Mouse (Mus musculus) heart, postnatal 36 days (tissue): ENCODE measurements around the gene Stk10. TPM values are rescaled to one million over a fixed set of nuclear protein-coding genes. Genes with fewer than 3 reads are reported as not detected.
"Not testable (repeated sequence)": the region's sequence is repeated elsewhere in the genome, so short reads cannot be mapped to it uniquely, and the experiment has no call there.

ENCODE experiments used
- DNase-seq, 2 experiments: peaks; one replicate each; pipeline ENCODE4 v3.0.0; 2021 to 2022
- intact Hi-C: fragments of 180-260 bp; cut with DNase I; formaldehyde crosslinking; loops from one replicate; pipeline ENCODE4 v1.15.1; 2025
- total RNA-seq, 2 experiments: library from RNA; stranded (reverse); gene quantifications; 2 replicates each; pipeline ENCODE4 v1.2.3; 2021

Stk10 gene
- total RNA-seq, 2 experiments from 2014 or later, result 8.9 to 9.7 TPM

DNA sequence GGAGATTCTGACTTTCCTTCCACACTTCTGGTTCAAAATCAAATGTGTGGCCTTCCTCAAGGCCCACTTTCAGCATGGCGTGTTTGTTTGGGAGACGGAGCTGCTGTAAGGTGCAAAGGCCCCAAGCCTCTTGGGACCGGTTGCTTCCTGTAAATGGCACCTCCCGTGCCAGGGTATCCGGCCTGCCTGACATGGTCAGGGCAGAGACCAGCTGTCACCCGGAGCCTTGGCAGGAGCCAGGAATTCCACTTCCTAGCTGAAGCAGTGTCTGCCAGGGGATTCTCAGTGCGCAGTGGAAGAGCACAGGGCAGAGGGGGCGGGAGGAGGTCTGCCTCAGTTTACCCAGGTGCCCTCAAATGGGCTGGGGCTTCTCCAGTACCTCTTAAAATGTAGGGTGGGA lies 56.7 kb downstream of the Stk10 start:
- intact Hi-C loops, result loop anchor here (2.0 kb wide), 1 partner anchor 247 kb away; no protein-coding TSS in a partner anchor
- no peak for DNase-seq

- DNase-seq, result no peak
These were observed 57.1 kb downstream of the Stk10 start for GRCm38 (mm10) chr11:32590205-32590604.

GRCm38 (mm10) chr11:32591921-32592850 lies 59.1 kb downstream of the Stk10 start:
- DNase-seq, result peak in 1 of 2 experiments; percentile 30
- intact Hi-C loops, result no loop called here

More at GRCm38 (mm10) chr11:32590205-32590604, 57.1 kb downstream of the Stk10 start:
- intact Hi-C loops, result no loop called here

GRCm38 (mm10) chr11:32593081-32593480 lies 60.0 kb downstream of the Stk10 start:
- intact Hi-C loops, result no loop called here
- DNase-seq, result no peak

DNA sequence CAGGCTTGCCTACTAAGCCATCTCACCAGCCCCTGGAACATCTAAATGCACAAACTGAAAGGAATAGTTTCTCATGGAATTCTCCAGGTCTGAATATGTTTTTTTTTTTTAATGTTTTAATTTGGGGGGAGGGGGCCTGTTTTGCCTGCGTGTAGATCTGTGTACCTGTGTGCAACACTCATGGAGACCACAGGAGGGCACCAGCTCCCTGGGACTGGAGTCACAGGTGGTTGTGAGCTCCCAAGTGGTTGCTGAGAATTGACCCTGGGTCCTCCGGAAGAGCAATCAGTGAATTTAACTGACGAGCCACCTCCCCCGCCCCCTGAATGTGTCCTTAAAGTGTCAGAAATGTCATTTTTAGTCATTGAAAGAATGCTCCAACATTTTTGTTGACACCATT lies 61.0 kb downstream of the Stk10 start:
- no peak for DNase-seq
- intact Hi-C loops, result no loop called here

DNA sequence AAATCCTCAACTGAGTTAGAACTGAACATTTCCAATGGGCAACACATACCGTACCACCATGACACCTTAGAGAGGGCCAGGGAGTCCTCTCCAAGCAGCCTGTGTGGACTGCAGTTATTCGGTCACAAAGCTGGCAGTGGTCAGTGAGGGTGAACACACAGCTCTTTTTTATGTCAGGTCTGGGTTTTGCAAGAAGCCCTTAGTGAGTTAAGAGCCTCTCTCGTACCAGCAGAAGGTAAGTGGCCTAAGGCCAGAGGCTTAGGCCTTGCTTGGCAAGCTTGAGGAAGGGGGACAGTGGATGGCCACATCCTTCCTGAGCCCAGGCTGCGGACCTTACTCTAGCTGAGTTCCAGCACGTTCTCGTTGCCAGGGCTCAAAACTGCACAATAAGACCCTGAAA lies 67.3 kb downstream of the Stk10 start:
- no peak for DNase-seq
- intact Hi-C loops, result loop anchor here (5.0 kb wide), 1 partner anchor 253 kb away; the partner anchor contains the start of gene Sh3pxd2b

GRCm38 (mm10) chr11:32601528-32602323 lies 68.6 kb downstream of the Stk10 start:
- intact Hi-C loops, result loop anchor here (5.0 kb wide), 1 partner anchor 254 kb away; the partner anchor contains the start of gene Sh3pxd2b
- peak in 1 of 2 experiments; percentile 34 for DNase-seq

DNA sequence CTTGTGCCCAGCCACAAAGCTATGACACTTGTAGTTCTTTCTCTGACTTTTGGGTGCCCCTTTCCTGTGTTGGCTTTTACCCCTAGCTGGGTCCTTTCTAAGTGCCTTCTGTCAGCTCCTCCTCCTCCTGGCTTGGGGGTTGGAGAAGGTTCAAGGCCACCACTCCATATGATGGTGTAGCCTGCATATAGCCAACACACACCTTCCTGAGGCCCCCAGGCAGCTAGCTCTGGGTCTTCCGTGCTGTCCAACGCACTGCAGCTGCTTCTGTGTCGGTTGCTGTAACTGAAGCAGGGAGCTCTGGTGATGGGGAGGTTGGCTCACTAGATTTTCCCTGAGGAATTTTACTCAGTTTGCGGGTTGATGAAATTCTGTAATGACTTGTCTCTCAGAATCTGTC lies 71.6 kb downstream of the Stk10 start:
- intact Hi-C loops, result loop anchor here (5.0 kb wide), 1 partner anchor 257 kb away; the partner anchor contains the start of gene Sh3pxd2b
- peak in 1 of 2 experiments; percentile 31 for DNase-seq

- intact Hi-C loops, result no loop called here
- peak; percentile 69 to 73 for DNase-seq
These were observed 72.2 kb downstream of the Stk10 start for GRCm38 (mm10) chr11:32605131-32605860.

DNA sequence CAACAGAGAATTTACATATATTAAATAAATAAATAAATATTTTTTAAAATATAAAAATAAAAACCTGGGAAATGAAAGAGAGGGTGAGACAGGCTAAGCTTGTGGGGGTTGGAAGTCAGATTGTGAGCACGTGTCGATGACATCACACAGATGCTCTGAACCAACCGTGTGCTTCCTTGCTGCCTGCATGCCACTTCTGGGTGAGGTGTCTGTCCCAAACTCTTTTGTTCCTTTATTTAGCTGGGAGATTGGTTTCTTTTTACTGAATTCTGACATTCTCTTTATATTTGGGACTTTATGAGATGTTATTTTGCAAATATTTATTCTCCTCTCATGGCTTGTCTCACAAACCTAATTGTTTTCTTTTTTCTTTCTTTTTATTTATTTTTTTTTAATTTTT lies 72.8 kb downstream of the Stk10 start:
- intact Hi-C loops, result no loop called here
- DNase-seq, result no peak

DNA sequence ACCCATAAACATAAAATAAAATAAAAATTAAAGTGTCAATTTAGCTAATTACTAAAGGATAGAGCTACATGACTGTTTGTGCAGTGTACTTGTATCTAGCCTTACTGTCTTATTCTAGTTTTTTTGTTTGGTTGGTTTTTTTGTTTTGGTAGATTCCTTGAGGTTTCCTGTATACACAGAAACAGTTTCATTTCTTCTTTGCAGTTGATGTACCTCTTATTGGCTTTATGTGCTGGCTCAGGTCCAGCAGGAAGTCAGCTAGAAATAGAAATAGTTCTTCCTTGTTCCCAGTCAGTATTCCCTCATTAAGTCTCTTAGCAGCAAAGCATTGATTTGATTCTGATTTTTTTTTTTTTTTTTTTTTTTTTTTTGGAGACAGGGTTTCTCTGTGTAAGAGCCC lies 74.2 kb downstream of the Stk10 start:
- peak in 1 of 2 experiments; percentile 51 for DNase-seq
- intact Hi-C loops, result no loop called here

GRCm38 (mm10) chr11:32610616-32611015 lies 77.5 kb downstream of the Stk10 start:
- no peak for DNase-seq
- intact Hi-C loops, result no loop called here

GRCm38 (mm10) chr11:32612304-32612703 lies 79.2 kb downstream of the Stk10 start:
- intact Hi-C loops, result no loop called here
- no peak for DNase-seq

DNA sequence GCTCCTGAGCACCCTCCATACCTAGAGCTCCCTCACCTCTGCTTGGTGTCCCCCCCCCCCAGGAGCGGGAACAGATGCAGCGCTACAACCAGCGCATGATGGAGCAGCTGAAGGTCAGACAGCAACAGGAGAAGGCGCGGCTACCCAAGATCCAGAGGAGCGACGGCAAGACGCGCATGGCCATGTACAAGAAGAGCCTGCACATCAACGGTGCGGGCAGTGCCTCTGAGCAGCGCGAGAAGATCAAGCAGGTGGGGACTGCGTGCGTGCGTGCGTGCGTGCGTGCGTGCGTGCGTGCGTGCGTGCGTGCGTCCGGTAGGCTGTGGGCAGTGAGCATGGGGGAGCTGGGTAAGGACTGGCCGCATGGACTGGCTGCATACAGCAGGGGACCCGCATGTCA lies 81.4 kb downstream of the Stk10 start:
- intact Hi-C loops, result no loop called here

GRCm38 (mm10) chr11:32615561-32615960 lies 82.5 kb downstream of the Stk10 start:
- intact Hi-C loops, result no loop called here
- DNase-seq, result no peak

More for the DNA sequence above, 81.4 kb downstream of the Stk10 start:
- DNase-seq, result no peak

DNA sequence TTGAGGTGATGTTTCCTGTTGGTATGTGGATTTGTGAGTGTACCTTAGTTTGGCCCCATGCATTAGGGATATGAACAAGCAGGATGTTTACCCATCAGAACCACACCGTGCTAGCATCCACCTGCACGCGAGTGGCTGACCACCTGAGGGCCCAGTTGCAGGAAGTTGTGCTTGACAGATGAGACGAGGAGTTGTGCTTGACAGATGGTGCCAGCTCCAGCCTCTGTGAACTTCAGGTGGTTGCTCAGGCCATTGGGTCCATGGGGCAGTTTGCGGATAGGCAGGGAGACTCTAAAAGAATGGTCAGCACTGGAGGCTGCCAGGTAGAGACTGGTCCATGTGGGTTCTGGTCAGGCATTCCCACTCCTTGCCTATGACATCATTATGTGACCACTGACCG lies 83.0 kb downstream of the Stk10 start:
- intact Hi-C loops, result no loop called here
- no peak for DNase-seq

- DNase-seq, result no peak
- intact Hi-C loops, result no loop called here
These were observed 84.9 kb downstream of the Stk10 start for GRCm38 (mm10) chr11:32618036-32618435.

DNA sequence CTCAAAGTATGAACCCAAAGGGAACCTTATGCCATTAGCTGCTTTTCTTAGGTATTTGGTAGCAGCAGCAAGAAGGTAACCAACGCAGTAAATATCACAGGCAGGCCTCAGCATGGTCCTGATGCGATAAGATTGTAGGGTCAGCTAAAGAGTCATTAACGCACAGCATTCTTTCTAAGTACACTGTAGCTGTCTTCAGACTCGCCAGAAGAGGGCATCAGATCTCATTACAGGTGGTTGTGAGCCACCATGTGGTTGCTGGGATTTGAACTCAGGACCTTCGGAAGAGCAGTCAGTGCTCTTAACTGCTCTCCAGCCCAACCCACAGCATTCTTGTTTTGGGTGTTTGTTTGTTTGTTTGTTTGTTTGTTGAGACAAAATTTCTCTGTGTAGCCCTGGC lies 85.5 kb downstream of the Stk10 start:
- DNase-seq, intact Hi-C loops: not testable (repeated sequence)

- intact Hi-C loops, result no loop called here
- peak; percentile 59 to 70 for DNase-seq
These were observed 86.2 kb downstream of the Stk10 start for GRCm38 (mm10) chr11:32619257-32619816.

DNA sequence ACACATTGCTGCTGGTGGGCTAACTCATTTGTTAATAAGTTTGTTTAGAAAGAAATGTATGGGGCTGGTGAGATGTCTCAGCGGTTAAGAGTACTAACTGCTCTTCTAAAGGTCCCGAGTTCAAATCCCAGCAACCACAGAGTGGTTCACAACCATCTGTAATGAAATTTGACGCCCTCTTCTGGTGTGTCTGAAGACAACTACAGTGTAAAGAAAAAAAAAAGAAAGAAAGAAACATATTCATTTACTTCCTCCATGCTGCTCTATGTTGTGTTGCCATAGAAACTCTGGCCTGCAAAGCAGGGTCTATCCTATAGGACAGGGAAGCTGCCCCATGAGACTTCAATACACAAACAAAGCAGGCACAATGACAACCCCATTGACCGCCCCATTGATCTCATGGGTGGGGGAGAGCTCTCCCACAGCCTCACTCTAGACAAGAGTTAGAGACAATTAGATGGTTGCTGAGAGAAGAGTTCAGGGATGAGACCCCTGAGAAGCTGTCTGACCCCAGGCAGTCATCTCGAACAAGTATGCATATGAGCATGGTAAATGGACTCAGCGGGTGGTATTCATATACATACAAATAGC lies 86.9 kb downstream of the Stk10 start:
- intact Hi-C loops, result loop anchor here (10.0 kb wide), 2 partner anchors 185 to 335 kb away; no protein-coding TSS in a partner anchor
- DNase-seq, result no peak
